Mouse (Mus musculus) liver, embryonic 14.5 days (tissue): ENCODE results near the gene Rora. TPM values are rescaled to one million over a fixed set of nuclear protein-coding genes. Genes with fewer than 3 reads are reported as not detected.

Source experiments
- ATAC-seq: fragments of 200-750 bp; cut with Nextera tagmentation; 2 replicates; pipeline ENCODE4 v1.8.0; 2017; ENCODE audit warnings: moderate number of reproducible peaks, mild to moderate bottlenecking, moderate library complexity; ENCODE audit not compliant: insufficient read depth
- DNase-seq, 3 experiments: peaks; one replicate each; pipeline ENCODE4 v3.0.0-alpha.2; 2012 to 2013; ENCODE audit warnings: low read depth in 3 of 3, low spot score in 3 of 3
- H3K27ac ChIP-seq: fragments of 300-500 bp; sonication (generic); 2 replicates; pipeline ENCODE4 v1.5.1; 2014; ENCODE audit warnings: moderate library complexity, mild to moderate bottlenecking, control low read depth, inconsistent platforms
- H3K27me3 ChIP-seq: fragments of 300-500 bp; sonication (generic); 2 replicates; pipeline ENCODE4 v1.6.1; 2014; ENCODE audit warnings: mild to moderate bottlenecking, low read length, moderate library complexity; ENCODE audit not compliant: control insufficient read depth, insufficient read depth
- H3K36me3 ChIP-seq: fragments of 300-500 bp; sonication (generic); replicated peaks from 2 replicates; pipeline ENCODE4 v1.6.1; 2014; ENCODE audit warnings: low read depth; ENCODE audit not compliant: control insufficient read depth, insufficient read depth
- H3K4me1 ChIP-seq, 2 experiments: fragments of 200-500 bp in 1 of 2; fragments of 300-500 bp in 1 of 2; sonication (generic) in 1 of 2; replicated peaks; 2 replicates each; pipeline ENCODE4 v1.6.1; 2012 to 2014; ENCODE audit warnings: antibody characterized with exemption in 1 of 2, inconsistent platforms in 1 of 2, low read length in 1 of 2; ENCODE audit not compliant: control insufficient read depth in 2 of 2, insufficient read depth in 2 of 2
- H3K4me2 ChIP-seq: fragments of 300-500 bp; sonication (generic); 2 replicates; pipeline ENCODE4 v1.6.1; 2014; ENCODE audit warnings: low read depth, mild to moderate bottlenecking, control low read depth, moderate library complexity
- H3K4me3 ChIP-seq, 2 experiments: fragments of 200-500 bp in 1 of 2; fragments of 300-500 bp in 1 of 2; sonication (generic) in 1 of 2; 2 replicates each; pipeline ENCODE4 v1.5.1; 2012 to 2014; ENCODE audit warnings: low read depth in 2 of 2, low read length in 2 of 2, mild to moderate bottlenecking in 2 of 2, control low read depth in 1 of 2, inconsistent platforms in 1 of 2, moderate library complexity in 1 of 2; ENCODE audit not compliant: insufficient read depth in 1 of 2
- H3K9ac ChIP-seq: fragments of 300-500 bp; sonication (generic); replicated peaks from 2 replicates; pipeline ENCODE4 v1.6.1; 2014; ENCODE audit warnings: mild to moderate bottlenecking, control low read depth, moderate library complexity
- H3K9me3 ChIP-seq: fragments of 300-500 bp; sonication (generic); 2 replicates; pipeline ENCODE4 v1.6.1; 2016; ENCODE audit warnings: low read length, mixed read lengths; ENCODE audit not compliant: control insufficient read depth
- CTCF ChIP-seq: IDR thresholded peaks from 2 replicates; pipeline ENCODE4 v1.5.1; 2016; ENCODE audit warnings: antibody characterized with exemption, low read depth, control low read depth
- EP300 ChIP-seq: IDR thresholded peaks from 2 replicates; pipeline ENCODE4 v1.6.1; 2016; ENCODE audit warnings: antibody characterized with exemption, low read depth
- WGBS: fragments of 180-500 bp; shearing (Covaris S2); extraction: QIAGEN DNeasy Blood & Tissue Kit; methylation state at CpG from one replicate; pipeline ENCODE4 v1.1.7; 2014; ENCODE audit not compliant: insufficient replicate concordance; 5-methylcytosine and 5-hydroxymethylcytosine counted together
- polyA plus RNA-seq, 2 experiments: library from polyadenylated mRNA; depleted of rRNA in 1 of 2; stranded (reverse) in 1 of 2; unstranded in 1 of 2; fragments of >200 nt; fragmentation: Nextera tagmentation in 1 of 2; extraction: Ambion mirVana in 1 of 2; gene quantifications; 2 replicates each; pipeline versions ENCODE4 v1.2.1 to v1.2.3; 2012 to 2014

Gene Rora
- polyA plus RNA-seq, 2 experiments: 0.85 to 2.9 TPM

DNA sequence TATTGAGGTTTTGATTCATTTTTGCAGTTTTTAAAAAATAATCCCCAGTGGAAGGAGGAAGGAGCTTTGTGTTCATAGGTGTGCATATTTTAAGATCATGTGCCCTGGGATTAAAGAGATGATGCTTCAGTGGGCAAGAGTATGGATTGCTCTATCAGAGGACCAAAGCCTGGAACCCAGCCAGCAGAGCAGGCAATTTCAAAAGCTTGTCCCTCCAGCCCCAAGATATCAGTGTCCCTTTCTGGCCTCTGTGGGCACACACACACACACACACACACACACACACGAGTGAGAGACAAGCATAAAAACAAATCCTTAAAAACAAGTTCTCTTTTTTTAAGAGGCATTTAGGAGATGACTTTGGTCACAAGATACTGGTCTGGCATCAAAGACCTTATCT, 727.0 kb downstream of the Rora start:
- TF ChIP-seq EP300 (no peak), CTCF (no peak)
- no peak overlapping the region for H3K4me3 ChIP-seq
- no peaks in the 10 kb centered on the region for H3K9me3 ChIP-seq
- no peaks in the 10 kb centered on the region for H3K4me1 ChIP-seq
- no peak for ATAC-seq
- H3K27me3 ChIP-seq: no peaks in the 10 kb centered on the region
- no peak overlapping the region for H3K27ac ChIP-seq
- 35% methylated on average over 1 of the region's 1 CpGs for WGBS
- DNase-seq: no peak
- no peak overlapping the region for H3K4me2 ChIP-seq
- H3K36me3 ChIP-seq: no peaks in the 10 kb centered on the region
- H3K9ac ChIP-seq: no peak overlapping the region

DNA sequence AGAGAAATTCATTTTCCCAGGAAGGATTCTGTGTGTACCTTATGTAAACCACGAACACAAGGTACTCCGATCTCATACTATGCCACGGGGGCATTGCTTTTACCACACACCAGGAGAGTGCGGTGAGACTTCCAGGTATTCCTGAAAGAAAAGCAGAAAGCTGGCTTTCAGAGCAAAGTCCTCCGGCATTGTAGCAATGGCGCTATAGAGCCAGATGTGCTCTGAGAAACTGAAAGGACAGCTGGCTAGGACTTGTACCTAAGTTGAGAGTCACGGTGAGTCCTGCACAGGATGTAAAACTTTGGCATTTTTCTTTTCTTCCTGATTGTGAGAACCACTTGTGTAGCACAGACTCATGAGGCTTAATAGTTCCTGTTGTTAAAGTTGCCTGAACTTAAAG, 728.2 kb downstream of the Rora start:
- no peak overlapping the region for H3K4me3 ChIP-seq
- 54% methylated on average over 7 of the region's 7 CpGs for WGBS
- no peaks in the 10 kb centered on the region for H3K9me3 ChIP-seq
- no peak overlapping the region for H3K27ac ChIP-seq
- TF ChIP-seq CTCF (no peak), EP300 (no peak)
- DNase-seq: no peak
- no peaks in the 10 kb centered on the region for H3K4me1 ChIP-seq
- no peaks in the 10 kb centered on the region for H3K27me3 ChIP-seq
- no peak overlapping the region for H3K4me2 ChIP-seq
- no peaks in the 10 kb centered on the region for H3K36me3 ChIP-seq
- no peak for ATAC-seq
- H3K9ac ChIP-seq: no peak overlapping the region

DNA sequence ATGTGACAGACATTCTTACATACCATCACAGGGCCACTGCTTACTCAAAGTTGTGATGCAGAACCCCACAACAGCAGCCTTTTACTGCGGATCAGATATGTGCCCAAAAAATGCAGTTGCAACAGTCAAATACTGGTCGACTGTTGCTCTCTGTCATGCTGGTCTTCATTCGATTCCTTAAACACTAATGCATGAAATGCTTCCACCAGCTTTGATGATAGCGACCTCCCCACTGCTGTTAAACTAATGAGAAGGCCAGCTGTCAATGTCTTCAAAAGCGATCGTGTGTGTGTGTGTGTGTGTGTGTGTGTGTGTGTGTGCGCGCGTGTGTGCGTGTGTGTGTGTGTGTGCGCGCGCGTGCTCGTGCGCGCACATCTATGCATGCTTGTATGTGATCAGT, 730.9 kb downstream of the Rora start:
- H3K4me2 ChIP-seq: no peak overlapping the region
- no peaks in the 10 kb centered on the region for H3K9me3 ChIP-seq
- ATAC-seq (no peak), DNase-seq (no peak)
- no peak overlapping the region for H3K4me3 ChIP-seq
- H3K27me3 ChIP-seq: no peaks in the 10 kb centered on the region
- WGBS: 84% methylated on average over 17 of the region's 17 CpGs
- H3K27ac ChIP-seq: no peak overlapping the region
- TF ChIP-seq CTCF (no peak), EP300 (no peak)
- H3K4me1 ChIP-seq: no peaks in the 10 kb centered on the region
- H3K9ac ChIP-seq: no peak overlapping the region
- no peaks in the 10 kb centered on the region for H3K36me3 ChIP-seq

DNA sequence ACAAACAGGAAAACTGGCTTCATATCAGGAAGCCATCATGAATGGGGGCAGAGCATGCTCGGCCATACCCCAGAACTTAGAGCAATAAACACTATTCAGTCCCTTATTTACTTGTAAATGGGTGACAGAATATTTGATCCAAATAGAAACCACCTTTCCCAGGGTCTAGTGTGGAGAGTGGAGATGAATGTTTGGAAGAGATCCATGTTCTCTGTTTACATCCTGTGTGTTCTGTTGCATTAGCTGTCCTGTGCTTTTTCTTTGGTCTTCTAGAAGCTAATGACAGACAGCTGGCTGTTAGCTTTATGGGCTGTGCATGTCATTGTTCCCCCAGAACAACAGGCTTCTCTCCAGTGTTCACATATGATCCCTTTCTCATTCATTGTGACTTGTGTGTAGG, 731.3 kb downstream of the Rora start:
- no peak overlapping the region for H3K9ac ChIP-seq
- H3K36me3 ChIP-seq: no peaks in the 10 kb centered on the region
- no peak for DNase-seq
- no peak overlapping the region for H3K4me3 ChIP-seq
- H3K27ac ChIP-seq: no peak overlapping the region
- H3K4me1 ChIP-seq: no peaks in the 10 kb centered on the region
- H3K4me2 ChIP-seq: no peak overlapping the region
- no peaks in the 10 kb centered on the region for H3K9me3 ChIP-seq
- H3K27me3 ChIP-seq: no peaks in the 10 kb centered on the region
- no peak for TF ChIP-seq CTCF
- TF ChIP-seq EP300: no peak
- ATAC-seq: no peak
- 68% methylated on average over 1 of the region's 1 CpGs for WGBS

DNA sequence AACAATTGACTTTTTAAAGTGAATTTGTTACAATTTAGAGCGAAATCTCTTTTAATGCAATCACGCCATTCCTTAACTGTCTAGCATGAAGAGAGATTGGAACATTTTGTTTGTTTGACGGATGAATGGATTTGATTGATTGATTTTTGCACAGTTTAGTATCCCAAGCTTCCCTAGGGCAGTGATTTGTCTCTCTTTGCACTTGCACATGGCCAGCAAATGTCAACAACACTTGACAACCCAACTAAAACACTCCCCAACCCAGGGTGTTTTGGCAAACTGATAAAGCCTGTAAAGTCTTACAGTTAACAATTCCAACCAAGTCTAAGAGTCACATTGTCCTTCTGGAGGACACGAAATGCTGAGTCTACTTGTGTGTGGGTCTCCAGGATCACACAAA, 733.7 kb downstream of the Rora start:
- Histone ChIP-seq H3K27ac (no peak overlapping the region), H3K27me3 (no peaks in the 10 kb centered on the region), H3K4me1 (no peaks in the 10 kb centered on the region), H3K9me3 (no peaks in the 10 kb centered on the region), H3K9ac (no peak overlapping the region), H3K4me2 (no peak overlapping the region), H3K36me3 (no peaks in the 10 kb centered on the region), H3K4me3 (no peak overlapping the region)
- DNase-seq (no peak), ATAC-seq (no peak)
- 70% methylated on average over 4 of the region's 4 CpGs for WGBS
- TF ChIP-seq CTCF: no peak
- no peak for TF ChIP-seq EP300

DNA sequence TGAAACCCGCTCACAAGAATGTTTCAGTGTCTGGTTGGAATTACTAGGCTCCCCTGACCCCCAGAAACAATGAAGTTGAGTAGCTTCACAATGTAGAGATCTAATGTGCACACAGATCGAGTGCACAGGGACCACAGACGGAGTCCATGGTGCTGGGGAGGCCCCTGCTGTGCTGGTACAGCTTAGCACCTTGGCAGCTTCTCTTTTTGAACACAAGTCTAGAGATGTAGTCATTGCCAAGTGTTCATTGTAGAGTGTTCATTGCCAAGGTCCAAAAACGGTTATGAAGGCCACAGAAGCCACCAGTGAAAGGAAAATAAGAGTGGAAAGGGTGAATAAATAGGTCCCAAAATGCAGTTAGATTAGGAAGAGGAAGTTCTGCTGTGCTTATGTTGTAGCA, 737.0 kb downstream of the Rora start:
- TF ChIP-seq CTCF (no peak), EP300 (no peak)
- Histone ChIP-seq H3K9ac (no peak overlapping the region), H3K27me3 (no peaks in the 10 kb centered on the region), H3K4me3 (no peak overlapping the region), H3K27ac (no peak overlapping the region), H3K9me3 (no peaks in the 10 kb centered on the region), H3K4me2 (no peak overlapping the region), H3K4me1 (no peaks in the 10 kb centered on the region), H3K36me3 (no peaks in the 10 kb centered on the region)
- DNase-seq: no peak
- no peak for ATAC-seq
- WGBS: 48% methylated on average over 4 of the region's 4 CpGs
